Comparison of ENCODE assay signal across 21 mouse cellular contexts in genomic region chr3:85391756-85392155, GRCm38 (mm10).
DNase-seq lines count a peak whose midpoint lies in the region; TF ChIP-seq lines count a peak whose summit lies in the region.
"Had no signal": no experiment of that assay in that cellular context is flagged by ENCODE, and none has a peak within 500 bp of the region (broad histone marks: within the 10 kb centered on the region; RNA-seq: fewer than 3 reads in every experiment).

No protein-coding gene starts in this region.

- peak overlapping the region; percentile 85 for H3K27ac ChIP-seq in left cerebral cortex, adult 2 months
- peak overlapping the region; percentile 30; the same call in 1 of the 2 replicates for H3K27ac ChIP-seq in olfactory bulb, adult 2 months (ENCODE audit: insufficient read depth, low read depth, low read length)
- H3K27ac ChIP-seq: embryonic facial prominence, embryonic 10.5 days; embryonic facial prominence, embryonic 12.5 days; forebrain, embryonic 13.5 days; forebrain, embryonic 15.5 days had no signal

- intact Hi-C loops in heart, postnatal 14 days (cut with DNase I): no loop called here
- intact Hi-C loops in left cerebral cortex, adult 2 months (cut with DNase I): loop anchor here (1.0 to 10.0 kb wide), 4 partner anchors 50 to 533 kb away; no protein-coding TSS in a partner anchor

- peak; percentile 69 for DNase-seq in heart, adult 11 months
- DNase-seq in heart, postnatal 14 days: no peak
- peak; percentile 12 for DNase-seq in heart, postnatal 4 days
- DNase-seq in heart, adult 18-20 months: no peak
- no peak for DNase-seq in left cerebral cortex, adult 2 months (ENCODE audit: extremely low spot score in 1 of 2, low spot score in 2 of 2)
- no peak for DNase-seq in left cerebral cortex, adult 11 months (ENCODE audit: low spot score)
- DNase-seq in gastrocnemius, postnatal 10 days: no peak
- DNase-seq: adrenal gland, adult 2 months; adrenal gland, postnatal 10 days; adrenal gland, postnatal 25 days; cerebellum, adult 11 months; cerebellum, adult 18-20 months; cerebellum, adult 8-10 months; cerebellum, postnatal 10 days; cerebellum, postnatal 25 days; forebrain, postnatal 0 days had no signal

- no peak overlapping the region for H3K4me3 ChIP-seq in left cerebral cortex, adult 2 months
- no peak overlapping the region for H3K4me3 ChIP-seq in olfactory bulb, adult 2 months (ENCODE audit: insufficient read depth, low read depth, low read length)
- H3K4me3 ChIP-seq: embryonic facial prominence, embryonic 10.5 days; embryonic facial prominence, embryonic 12.5 days; forebrain, embryonic 13.5 days; forebrain, embryonic 15.5 days had no signal

- peaks cover 8% of the 10 kb centered on the region for H3K4me1 ChIP-seq in olfactory bulb, adult 2 months (ENCODE audit: control insufficient read depth, insufficient read depth, low read length)
- H3K4me1 ChIP-seq: embryonic facial prominence, embryonic 10.5 days; embryonic facial prominence, embryonic 12.5 days; forebrain, embryonic 13.5 days; forebrain, embryonic 15.5 days had no signal

- TF ChIP-seq CTCF in left cerebral cortex, adult 2 months (IDR thresholded peaks at IDR 0.05): no peak; the same call in 1 of the 2 replicates
- no peak for TF ChIP-seq CTCF in olfactory bulb, adult 2 months (IDR thresholded peaks at IDR 0.05; ENCODE audit: insufficient read depth, low read depth, low read length)

- TF ChIP-seq POLR2A in olfactory bulb, adult 2 months (IDR thresholded peaks at IDR 0.05; ENCODE audit: insufficient read depth, low read depth, low read length): no peak

- WGBS in olfactory bulb, adult 2 months: 92% methylated on average over 6 of the region's 6 CpGs

Comparison
In these comparisons a context has a peak if more than half of its experiments do, and no peak if none do; other contexts are left out.
1. DNase-seq: peak in heart, adult 11 months (single experiment) and heart, postnatal 4 days (single experiment); none in heart, postnatal 14 days (0 of 2), heart, adult 18-20 months (0 of 2), left cerebral cortex, adult 2 months (0 of 2), left cerebral cortex, adult 11 months (single experiment) and gastrocnemius, postnatal 10 days (single experiment).